Mouse (Mus musculus) olfactory bulb, adult 2 months (tissue): ENCODE measurements around the gene Ppp1r9a. TPM values are rescaled to one million over a fixed set of nuclear protein-coding genes. Genes with fewer than 3 reads are reported as not detected.

Experiments used
- H3K27ac ChIP-seq: fragments of 200-500 bp; 2 replicates; pipeline ENCODE4 v1.5.1; 2012; ENCODE audit warnings: low read depth, low read length; ENCODE audit not compliant: insufficient read depth
- H3K4me1 ChIP-seq: fragments of 200-500 bp; 2 replicates; pipeline ENCODE4 v1.6.1; 2012; ENCODE audit warnings: low read length; ENCODE audit not compliant: control insufficient read depth, insufficient read depth
- H3K4me3 ChIP-seq: fragments of 200-500 bp; 2 replicates; pipeline ENCODE4 v1.5.1; 2012; ENCODE audit warnings: mild to moderate bottlenecking, low read depth, low read length, moderate library complexity; ENCODE audit not compliant: insufficient read depth
- CTCF ChIP-seq: fragments of 200-500 bp; IDR thresholded peaks from 2 replicates; pipeline ENCODE4 v1.5.1; 2012; ENCODE audit warnings: low read depth, mild to moderate bottlenecking, low read length, moderate library complexity; ENCODE audit not compliant: insufficient read depth
- POLR2A ChIP-seq: fragments of 200-500 bp; IDR thresholded peaks from 2 replicates; pipeline ENCODE4 v1.6.1; 2012; ENCODE audit warnings: mild to moderate bottlenecking, low read depth, low read length, moderate library complexity; ENCODE audit not compliant: insufficient read depth
- WGBS: fragments of 180-500 bp; shearing (Covaris S2); methylation state at CpG from one replicate; pipeline ENCODE4 v1.1.7; 2018; 5-methylcytosine and 5-hydroxymethylcytosine counted together
- polyA plus RNA-seq: library from polyadenylated mRNA; stranded (reverse); fragments of >200 nt; gene quantifications from 2 replicates; pipeline ENCODE4 v1.2.4, GENCODE M21; 2012; ENCODE audit warnings: low replicate concordance; ENCODE audit not compliant: missing spikeins, insufficient read depth, insufficient read length

The Ppp1r9a gene
- polyA plus RNA-seq, 1 experiment: 308 TPM

DNA sequence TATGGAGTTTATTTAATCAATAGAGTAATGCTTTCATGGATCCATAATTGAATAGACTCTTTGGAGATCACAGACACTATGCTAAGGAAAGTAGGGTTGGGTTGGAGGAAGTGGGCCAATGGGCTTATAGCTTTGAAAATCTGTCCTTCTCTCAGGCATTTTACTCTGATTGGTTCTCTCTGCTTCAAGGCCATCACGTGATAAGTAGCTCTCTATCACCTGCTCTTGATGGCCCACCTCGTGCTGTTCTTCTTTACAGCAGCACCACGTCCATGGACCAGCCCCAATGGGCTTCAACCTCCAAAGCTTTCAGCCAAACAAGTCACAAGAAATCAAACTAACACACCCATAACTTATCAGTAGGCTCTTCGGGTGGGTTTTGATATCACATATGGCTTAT lies 288.0 kb downstream of the Ppp1r9a start:
- 94% methylated on average over 4 of the region's 4 CpGs for WGBS
- Histone ChIP-seq H3K4me1 (no peaks in the 10 kb centered on the region), H3K27ac (no peak overlapping the region), H3K4me3 (no peak overlapping the region)
- TF ChIP-seq CTCF: no peak
- TF ChIP-seq POLR2A: no peak

- no peak within 1 kb of the TSS for H3K4me3 ChIP-seq
- no peaks in the 10 kb centered on the region for H3K4me1 ChIP-seq
- TF ChIP-seq CTCF (no peak), POLR2A (no peak)
- 53% methylated on average over 5 of the region's 5 CpGs for WGBS
- no peak within 1 kb of the TSS for H3K27ac ChIP-seq
These were observed 291.0 kb downstream of the Ppp1r9a start, which contains the start of gene Pon1 for GRCm38 (mm10) chr6:5193693-5194092. Gene Pon1 (minus strand): TSS chr6:5193946.

DNA sequence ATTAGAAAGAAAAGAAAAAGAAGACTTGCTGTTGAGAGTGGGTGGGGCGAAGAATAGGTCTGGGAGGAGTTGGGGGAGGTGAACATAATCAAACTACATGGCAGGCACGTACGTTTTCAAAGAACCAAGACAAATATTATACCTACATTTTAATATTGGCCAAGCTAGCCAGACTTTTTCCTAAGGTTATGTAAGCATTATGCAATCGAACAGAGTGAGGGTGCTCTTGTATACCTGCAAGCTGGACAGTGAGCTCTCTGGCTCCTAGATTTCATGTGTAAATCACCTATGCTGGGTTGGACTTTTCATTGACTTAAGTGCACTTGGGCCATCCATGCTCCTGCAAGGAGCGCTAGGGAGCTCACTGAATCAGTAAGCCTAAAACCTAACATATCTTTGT lies 295.9 kb downstream of the Ppp1r9a start:
- Histone ChIP-seq H3K4me3 (no peak overlapping the region), H3K27ac (no peak overlapping the region), H3K4me1 (no peaks in the 10 kb centered on the region)
- no peak for TF ChIP-seq CTCF
- no peak for TF ChIP-seq POLR2A
- WGBS: 93% methylated on average over 5 of the region's 5 CpGs

DNA sequence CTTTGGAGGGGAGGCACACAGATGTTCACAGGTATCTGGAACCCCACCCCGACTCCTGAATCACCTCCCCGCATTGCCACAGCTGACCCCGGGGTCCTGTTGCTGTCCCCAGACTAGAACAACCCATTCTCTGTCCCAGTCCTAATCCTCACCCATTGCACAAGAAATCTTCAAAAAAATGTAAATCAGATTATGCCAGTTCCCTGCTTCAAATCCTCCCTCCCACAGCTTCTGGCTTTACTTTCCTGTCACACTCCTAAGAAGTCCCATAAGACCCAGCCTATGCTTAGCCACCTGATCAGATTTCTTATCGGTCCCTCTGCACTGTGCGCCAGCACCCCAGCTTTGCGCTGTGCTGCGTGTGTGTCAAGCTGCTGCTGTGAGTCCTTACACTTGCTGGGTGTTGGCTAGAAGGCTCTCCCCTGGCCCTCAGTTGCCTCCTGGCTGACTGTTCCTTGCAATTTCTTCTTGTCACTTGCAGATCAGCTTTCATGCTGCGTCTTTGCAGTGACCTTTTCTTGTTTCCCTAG lies 296.7 kb downstream of the Ppp1r9a start:
- 87% methylated on average over 8 of the region's 8 CpGs for WGBS
- Histone ChIP-seq H3K27ac (no peak overlapping the region), H3K4me1 (no peaks in the 10 kb centered on the region), H3K4me3 (no peak overlapping the region)
- no peak for TF ChIP-seq CTCF
- no peak for TF ChIP-seq POLR2A

DNA sequence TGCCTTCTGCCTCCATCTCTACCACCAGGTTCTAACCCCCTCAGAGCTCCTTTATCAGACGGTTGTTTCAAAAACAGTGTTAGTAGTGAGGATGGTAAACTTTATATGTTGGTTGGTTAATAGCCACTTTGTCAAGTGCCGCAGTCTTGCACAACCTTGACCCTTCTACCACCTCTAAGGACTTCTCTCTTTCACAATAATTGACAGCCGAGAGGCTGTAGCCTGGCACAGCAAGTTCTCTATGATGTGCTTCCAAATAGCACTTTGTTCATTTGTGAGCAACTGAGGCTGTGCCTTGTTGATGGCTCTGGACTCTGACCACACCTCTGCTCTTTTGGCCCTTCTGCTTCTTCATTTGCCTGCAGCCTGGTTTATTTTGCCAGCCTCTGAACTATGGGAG lies 297.2 kb downstream of the Ppp1r9a start:
- no peak overlapping the region for H3K4me3 ChIP-seq
- H3K4me1 ChIP-seq: no peaks in the 10 kb centered on the region
- WGBS: 90% methylated on average over 3 of the region's 3 CpGs
- TF ChIP-seq CTCF: no peak
- no peak for TF ChIP-seq POLR2A
- no peak overlapping the region for H3K27ac ChIP-seq

DNA sequence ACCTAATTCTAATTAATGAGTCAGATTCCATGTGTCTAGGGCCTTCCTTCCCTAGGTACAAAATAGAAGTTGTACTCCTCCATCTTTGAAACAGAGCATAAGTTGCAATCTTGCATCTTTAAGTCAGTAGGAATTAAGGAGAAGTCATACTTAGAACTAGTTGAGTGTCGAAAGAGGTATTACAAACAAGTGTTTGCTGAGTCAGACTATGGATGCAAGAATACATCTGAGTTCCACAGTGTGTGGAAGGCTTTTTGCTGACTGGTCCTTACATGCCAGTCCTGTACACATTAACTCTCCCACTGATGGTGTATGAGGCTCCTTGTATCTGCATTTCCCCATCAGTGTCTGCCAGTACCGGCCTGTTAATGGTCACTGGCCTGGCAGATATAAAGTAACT lies 305.1 kb downstream of the Ppp1r9a start:
- H3K4me3 ChIP-seq: no peak overlapping the region
- no peak overlapping the region for H3K27ac ChIP-seq
- TF ChIP-seq POLR2A: no peak
- TF ChIP-seq CTCF: no peak
- WGBS: 86% methylated on average over 2 of the region's 2 CpGs
- no peaks in the 10 kb centered on the region for H3K4me1 ChIP-seq

Other genes with a start within 250 kb of the Ppp1r9a start
- not detected in 2 replicates for gene Sgce, start 155.7 kb upstream of the Ppp1r9a start, polyA plus RNA-seq
- gene Peg10, start 155.6 kb upstream of the Ppp1r9a start, polyA plus RNA-seq: not detected in 2 replicates